Mouse (Mus musculus): ENCODE results near the gene Olfr1341. TPM values are rescaled to one million over a fixed set of nuclear protein-coding genes. Genes with fewer than 3 reads are reported as not detected.

Gene Olfr1341
- not detected for total RNA-seq (2021)

DNA sequence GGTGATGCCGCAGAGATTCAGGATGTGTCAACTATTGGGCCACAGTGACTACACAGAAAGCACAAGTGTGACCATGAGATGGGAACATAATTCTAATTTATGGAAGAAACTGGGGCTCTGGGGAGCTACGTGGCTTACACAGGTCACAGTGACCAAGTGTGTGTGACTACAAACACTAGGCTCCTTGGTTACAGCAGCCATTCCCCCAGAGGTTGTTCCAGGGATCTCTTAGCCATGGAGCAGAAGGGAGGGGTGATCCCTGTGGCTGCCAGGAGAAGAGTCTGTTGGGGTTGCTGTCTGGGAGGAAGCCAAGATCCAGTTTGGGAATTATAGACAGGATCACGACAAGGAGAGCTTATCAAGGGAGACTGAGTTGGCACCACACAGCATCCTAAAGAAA is at the start of gene Olfr1341:
Olfr1341 (plus strand) TSS at position 301 of the 400 bp plus-strand sequence.
- intact Hi-C loops (cut with DNase I): no loop called here
- no peak for DNase-seq

DNA sequence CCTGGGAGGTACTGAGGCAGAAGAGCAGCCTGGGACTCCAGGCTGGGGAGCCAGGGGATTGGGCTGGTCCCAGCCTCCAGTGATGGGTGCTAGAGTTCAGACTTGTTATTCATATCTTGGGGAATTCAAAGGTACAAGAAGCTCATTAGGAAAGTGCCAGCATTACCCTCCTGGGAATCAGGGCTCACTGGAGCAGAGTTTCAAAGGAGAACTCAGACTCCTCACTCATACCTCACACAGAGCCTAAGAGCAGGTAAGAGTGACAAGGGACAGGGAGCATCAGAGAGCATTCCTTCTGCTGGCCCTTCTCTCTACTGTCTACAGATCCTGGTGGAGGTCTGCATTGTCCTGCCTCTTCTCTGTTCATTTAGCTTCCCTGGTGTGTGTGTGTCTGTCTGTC is 44.7 kb upstream of the Olfr1341 start, which contains the start of gene Olfr62:
Olfr62 (plus strand) TSS at position 301 of the 400 bp plus-strand sequence.
- no peak for DNase-seq
- intact Hi-C loops (cut with DNase I): no loop called here

DNA sequence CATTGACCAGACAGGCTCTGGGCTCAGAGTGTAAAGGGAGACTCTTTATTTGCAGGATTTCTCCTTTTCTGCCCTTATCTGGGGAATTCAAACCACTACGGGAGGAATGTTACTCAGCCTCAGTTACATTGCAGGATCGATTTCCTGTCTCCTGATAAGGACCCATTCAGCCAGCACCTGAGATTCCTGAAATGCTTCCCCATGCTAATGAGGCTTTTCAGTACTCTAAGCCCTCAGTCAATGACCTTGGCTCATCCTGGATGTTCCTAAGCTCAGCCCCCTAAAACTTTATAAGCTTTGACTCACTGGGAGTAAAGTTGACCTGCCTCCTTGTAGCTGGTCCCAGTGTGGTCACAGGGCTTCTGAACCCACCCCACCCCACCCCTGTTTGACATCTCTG is 16.2 kb upstream of the Olfr1341 start:
- no peak for DNase-seq
- intact Hi-C loops (cut with DNase I): no loop called here

DNA sequence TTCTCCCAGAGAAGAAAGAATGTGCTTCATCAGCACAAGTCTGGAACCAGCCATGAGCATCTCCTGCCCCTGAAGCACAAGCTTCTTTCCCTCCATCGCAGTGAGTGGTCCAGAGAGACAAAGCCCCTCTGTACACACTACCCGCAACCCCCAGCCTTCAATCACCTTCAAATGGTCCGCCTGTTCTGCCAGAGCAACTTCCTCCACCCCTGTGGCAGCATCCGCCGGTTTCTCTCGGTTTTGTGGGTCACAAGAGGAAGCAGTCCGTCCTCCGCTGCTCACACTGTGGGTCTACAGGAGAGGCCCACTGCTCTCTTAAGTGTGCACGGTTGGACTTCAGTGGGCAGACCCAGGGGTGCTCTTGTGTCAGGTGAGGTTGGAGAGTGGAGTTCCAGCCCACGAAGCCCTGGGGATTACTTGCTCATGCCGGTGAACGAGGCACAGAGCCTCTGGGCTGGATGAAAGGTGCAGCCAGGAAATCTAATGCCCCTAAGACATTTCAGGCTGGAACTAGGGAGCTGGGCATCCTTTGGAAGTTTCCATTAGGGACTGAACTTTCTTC is 10.8 kb upstream of the Olfr1341 start, which contains the start of gene Olfr1342:
Olfr1342 (minus strand) TSS at position 345 of the 562 bp plus-strand sequence.
- intact Hi-C loops (cut with DNase I): no loop called here

DNA sequence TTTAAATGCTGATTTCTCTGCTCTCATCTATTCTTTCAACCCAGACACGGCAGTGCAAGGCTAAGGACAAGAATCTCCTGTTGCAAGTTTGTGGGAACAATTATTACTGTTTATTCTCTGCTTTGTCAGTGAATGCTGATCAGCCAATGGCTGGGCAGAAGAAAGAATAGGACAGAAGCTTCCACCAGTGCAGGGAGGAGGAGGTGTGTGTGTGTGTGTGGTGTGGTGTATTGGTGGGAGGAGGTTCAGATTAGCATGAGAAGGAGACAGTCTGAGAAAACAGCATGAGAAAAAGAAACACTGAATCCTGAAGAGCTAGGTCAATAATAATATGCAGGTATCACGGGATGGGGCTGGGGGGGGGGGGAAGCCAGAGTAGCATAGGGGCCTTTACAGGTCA is 9.5 kb upstream of the Olfr1341 start:
- intact Hi-C loops (cut with DNase I): no loop called here
- no peak for DNase-seq

More for the DNA sequence above, 10.8 kb upstream of the Olfr1341 start, which contains the start of gene Olfr1342:
- no peak for DNase-seq

DNA sequence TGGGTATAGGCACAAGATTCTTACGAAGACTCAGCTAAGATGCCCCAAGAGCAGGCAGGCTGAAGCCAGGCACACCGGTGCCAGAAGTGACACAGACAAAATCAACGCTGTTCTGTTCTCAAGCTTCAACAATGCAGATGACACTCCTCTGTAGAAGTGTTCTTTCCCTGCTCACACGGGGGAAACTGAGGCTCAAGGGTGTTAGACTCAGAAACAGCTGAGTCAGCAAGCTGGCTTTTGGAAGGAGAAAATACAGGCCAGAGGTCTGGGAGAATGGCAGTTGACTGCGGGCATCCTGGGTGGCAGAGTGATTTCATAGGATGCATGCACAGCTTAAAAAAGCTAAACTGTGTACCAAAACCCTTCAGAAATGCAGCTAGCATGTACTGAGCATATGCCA is 4.8 kb downstream of the Olfr1341 start:
- intact Hi-C loops (cut with DNase I): no loop called here
- no peak for DNase-seq

DNA sequence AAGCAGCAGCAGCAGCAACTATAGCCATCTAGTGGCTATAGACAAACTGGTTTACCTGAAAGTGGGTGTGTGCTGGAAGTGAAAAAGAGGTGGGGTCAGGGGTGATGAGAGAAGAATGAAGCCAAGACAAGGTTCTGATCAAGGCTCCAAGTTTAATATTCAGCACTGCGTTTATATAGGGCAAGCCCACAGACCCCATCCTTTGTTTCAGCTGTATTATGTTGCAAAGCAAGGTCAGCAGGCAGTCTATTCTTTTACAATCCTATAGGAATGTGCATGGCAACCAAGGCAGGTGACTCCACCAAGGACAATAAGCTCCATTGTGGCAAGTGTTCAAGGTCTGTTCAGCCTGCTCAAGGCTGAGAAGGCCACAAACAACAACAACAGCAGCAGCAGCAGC is 8.3 kb downstream of the Olfr1341 start:
- no peak for DNase-seq
- intact Hi-C loops (cut with DNase I): no loop called here

DNA sequence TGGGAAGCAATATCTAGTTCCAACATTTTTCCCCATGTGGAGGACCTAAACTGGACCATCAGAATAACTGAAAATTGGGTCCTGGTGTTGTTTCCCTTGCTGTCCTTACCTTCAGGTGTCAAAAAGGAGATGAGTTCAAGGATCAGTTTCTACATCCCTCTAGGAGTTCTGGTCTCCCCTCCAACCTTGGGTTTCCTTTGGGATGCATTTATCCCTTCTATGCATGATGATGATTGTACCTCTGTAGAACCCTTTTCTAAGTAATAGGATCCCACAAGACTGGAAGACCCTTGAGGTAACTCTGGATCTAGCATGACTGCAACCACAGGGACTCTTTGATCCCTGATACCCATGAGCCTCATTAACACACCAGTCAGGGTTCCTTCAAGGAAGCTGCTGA is 16.5 kb downstream of the Olfr1341 start, which contains the start of gene Olfr1340:
Olfr1340 (plus strand) TSS at position 301 of the 400 bp plus-strand sequence.
- intact Hi-C loops (cut with DNase I): no loop called here
- no peak for DNase-seq

DNA sequence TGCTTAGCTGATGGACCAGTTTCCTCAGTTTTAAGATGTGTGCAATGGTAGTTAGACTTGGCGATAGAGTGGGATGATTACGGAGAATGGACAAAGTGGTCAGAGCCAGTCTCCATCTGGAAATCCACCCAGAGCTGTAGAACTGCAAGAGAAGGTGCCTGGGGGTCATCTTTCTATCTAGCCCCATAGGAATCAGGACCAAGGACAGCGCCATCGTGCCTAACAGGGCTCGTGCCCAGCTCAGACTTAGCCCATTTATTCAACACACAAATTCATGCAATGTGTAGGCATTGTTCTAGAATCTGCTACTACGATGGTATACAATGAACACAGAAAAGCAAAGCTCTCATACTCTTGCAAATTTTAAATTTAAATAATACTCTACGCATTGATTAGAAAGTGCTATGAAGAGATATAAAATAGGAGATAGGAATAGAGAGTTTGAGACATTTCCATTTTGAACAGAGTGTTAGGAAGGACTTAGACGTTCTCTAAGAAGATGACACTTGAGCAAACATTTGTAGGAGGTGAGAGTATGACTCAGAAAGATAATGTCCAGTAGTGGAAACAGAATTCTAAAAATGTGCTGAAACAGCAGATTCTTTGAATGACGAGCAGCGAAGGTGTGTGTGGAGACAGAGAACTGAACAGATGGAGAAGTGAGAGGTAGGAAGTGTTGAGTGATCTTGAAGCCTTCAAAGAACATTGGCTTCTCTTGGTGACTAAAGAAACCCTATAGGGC is 18.6 kb downstream of the Olfr1341 start:
- no peak for DNase-seq
- intact Hi-C loops (cut with DNase I): no loop called here

DNA sequence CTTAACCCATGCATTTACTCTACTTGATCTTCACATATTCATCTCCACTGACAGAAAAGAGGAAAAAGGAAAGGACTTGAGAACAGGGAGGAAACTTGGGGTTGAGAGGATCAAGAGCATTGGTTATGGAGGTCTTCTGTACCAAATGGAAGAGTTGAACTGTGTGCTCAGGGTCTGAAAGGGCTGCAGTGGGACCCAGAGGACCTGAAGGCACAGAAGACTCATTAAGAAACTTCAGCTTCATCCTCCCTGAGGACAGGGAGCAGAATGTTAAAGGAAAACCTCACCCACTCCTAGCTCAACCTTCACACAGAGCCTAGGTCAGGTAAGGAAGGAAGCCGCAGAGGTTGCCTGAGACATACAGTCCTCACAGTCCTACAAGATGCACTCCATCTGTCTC is 28.6 kb downstream of the Olfr1341 start, which contains the start of gene Olfr1339:
Olfr1339 (plus strand) TSS at position 301 of the 400 bp plus-strand sequence.
- intact Hi-C loops (cut with DNase I): loop anchor here (10.0 kb wide), 1 partner anchor 53 kb away; the partner anchor contains the start of gene Olfr1337
- DNase-seq: no peak

DNA sequence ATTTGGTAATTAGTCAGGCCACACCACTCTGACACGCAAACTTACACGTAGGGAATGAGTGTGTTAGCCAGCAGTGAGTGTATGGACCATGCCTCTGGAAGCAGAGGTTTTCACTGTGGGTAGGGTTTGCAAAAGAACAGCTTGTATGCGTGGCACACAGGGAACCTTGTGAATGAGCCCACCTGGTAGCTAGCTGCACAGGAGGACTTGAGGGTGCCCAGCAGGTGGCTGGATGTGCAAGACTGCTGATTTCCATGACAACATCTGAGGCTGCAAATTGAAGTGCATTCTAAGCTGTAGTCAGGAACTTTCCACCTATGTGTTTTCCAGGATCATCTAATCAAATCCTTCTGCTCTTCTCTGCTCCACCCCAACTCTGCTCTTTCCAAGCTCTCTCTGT is 36.3 kb downstream of the Olfr1341 start:
- DNase-seq: no peak
- intact Hi-C loops (cut with DNase I): loop anchor here (10.0 kb wide), 1 partner anchor 45 kb away; the partner anchor contains the start of gene Olfr1337

DNA sequence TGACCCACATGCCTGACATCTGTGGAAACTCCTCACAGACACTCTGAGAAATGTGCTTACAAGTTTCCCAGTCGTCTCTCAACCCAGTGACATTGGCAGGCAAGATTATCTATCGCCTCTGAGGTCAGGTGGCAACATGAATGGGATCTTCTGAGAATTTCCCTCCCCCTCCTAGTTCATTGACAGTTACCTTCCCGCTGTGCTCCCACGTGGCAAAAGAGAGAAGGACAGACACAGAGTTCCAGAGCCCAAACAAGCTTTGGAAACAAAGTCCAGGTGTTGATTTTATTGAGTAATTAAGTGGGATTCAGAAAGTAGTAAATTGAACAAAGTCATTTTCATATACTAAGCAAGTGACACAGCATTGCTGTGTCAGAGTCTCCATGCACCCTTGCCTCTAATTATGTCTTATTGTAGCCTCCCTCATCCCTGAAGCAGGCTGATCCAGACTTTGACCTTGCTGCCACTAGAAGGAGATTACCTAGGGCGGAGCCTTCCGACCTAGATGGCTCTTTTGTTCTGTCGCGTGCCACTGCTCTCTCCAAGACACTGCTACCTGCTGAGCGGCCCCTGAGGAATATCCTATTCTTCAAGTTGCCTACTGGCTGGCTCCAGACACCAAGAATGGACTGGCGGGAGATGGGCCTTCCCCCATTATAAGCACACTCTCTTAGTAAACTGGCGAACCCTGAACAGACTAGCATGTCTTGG is 37.8 kb downstream of the Olfr1341 start:
- intact Hi-C loops (cut with DNase I): no loop called here
- no peak for DNase-seq

DNA sequence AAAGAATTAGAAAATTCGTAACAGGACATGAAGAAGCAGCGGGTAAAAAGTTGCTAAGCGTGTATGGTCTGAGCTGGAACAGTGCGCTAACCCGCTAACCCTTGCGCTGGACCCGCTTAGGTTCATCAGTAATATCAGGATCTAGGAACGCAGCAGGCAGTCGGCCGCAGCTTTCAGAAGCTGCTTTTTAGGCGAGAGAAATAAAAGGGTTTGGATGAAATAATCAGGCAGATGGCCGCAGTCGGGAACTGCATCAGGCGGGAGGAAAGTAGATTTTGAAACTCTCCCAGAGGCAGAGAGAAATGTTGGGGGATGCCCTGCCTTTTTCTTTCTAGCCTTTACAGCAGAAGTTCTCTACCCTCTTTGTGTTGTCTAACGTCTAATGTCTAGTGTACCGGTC is 38.6 kb downstream of the Olfr1341 start:
- intact Hi-C loops (cut with DNase I): no loop called here
- DNase-seq: peak; percentile 6

DNA sequence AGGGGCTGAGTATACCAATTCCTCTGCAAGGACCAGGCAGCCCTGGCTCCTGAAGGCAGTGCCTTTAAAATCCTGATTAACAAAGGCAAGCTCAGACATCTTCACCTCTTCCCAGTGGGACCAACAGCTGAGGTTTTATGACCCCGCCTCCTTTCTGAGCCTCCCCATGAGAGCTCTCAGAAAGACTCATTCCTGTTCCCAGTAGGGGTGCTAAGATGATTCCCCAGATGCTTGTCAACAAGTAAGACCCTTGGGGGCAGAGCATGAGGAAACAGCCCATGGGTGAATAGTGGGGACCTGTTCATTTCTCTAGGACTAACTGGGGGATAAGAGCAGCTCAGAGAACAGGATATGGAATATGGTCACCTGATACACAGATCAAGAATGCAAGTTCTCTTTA is 55.3 kb downstream of the Olfr1341 start, which contains the start of gene Olfr1338:
Olfr1338 (minus strand) TSS at position 101 of the 400 bp plus-strand sequence.
- intact Hi-C loops (cut with DNase I): no loop called here
- DNase-seq: no peak

Other genes starting within 250 kb of the Olfr1341 start
- not detected for gene Mpl, start 246.0 kb upstream of the Olfr1341 start, total RNA-seq (2021)
- 10 to 100 TPM; 14.4 to 15.2 TPM for gene Tie1, start 213.5 kb upstream of the Olfr1341 start, total RNA-seq (2021)
- under 1 TPM in 1 of 2 experiments, not detected in 1; 0.38 TPM for gene 2610528J11Rik, start 176.5 kb upstream of the Olfr1341 start, total RNA-seq (2021)
- 1 to 10 TPM in 1 of 2 experiments, under 1 TPM in 1; 0.34 to 1.0 TPM for gene Tmem125, start 159.5 kb upstream of the Olfr1341 start, total RNA-seq (2021)
- 1 to 10 TPM in 1 of 2 experiments, under 1 TPM in 1; 0.97 to 1.3 TPM for gene Cfap57, start 82.7 kb upstream of the Olfr1341 start, total RNA-seq (2021)
- 10 to 100 TPM; 72.4 to 76.5 TPM for gene Ebna1bp2, start 82.7 kb upstream of the Olfr1341 start, total RNA-seq (2021)
- gene Olfr62, start 44.6 kb upstream of the Olfr1341 start, total RNA-seq (2021): not detected
- not detected for gene Olfr1342, start 10.8 kb upstream of the Olfr1341 start, total RNA-seq (2021)
- gene Olfr1340, start 16.6 kb downstream of the Olfr1341 start, total RNA-seq (2021): not detected
- not detected for gene Olfr1339, start 28.7 kb downstream of the Olfr1341 start, total RNA-seq (2021)
- gene Olfr1338, start 55.2 kb downstream of the Olfr1341 start, total RNA-seq (2021): not detected
- not detected for gene Olfr1337, start 79.1 kb downstream of the Olfr1341 start, total RNA-seq (2021)
- not detected for gene Olfr1335, start 106.4 kb downstream of the Olfr1341 start, total RNA-seq (2021)
- not detected for gene Olfr1333, start 132.8 kb downstream of the Olfr1341 start, total RNA-seq (2021)
- not detected for gene Olfr1331, start 161.1 kb downstream of the Olfr1341 start, total RNA-seq (2021)
- gene Olfr1330, start 185.1 kb downstream of the Olfr1341 start, total RNA-seq (2021): not detected
- not detected for gene Olfr1329, start 213.9 kb downstream of the Olfr1341 start, total RNA-seq (2021)
- gene Olfr1328, start 235.1 kb downstream of the Olfr1341 start, total RNA-seq (2021): not detected

Measured in left cerebral cortex, postnatal 4 days (tissue).